Mouse (Mus musculus): ENCODE results near the gene Pgrmc2.

DNA sequence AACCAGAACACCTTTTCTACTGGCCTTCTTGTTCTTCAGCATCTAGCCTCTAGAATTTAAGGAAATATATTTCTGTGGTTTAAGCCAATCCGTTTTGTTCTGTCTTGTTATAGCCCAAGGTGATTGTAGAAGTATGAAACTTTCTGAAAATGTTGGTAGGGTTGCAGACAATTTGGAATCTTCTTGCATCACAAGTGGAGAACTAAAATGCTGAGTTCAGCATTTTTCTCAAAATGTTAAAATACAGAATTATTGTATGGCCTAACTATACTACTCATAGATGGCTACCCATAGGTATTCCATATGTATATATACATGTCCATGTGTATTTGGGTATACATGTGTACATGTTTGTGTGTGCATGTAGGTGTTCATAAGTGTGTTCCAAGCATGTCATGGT, 52.1 kb downstream of the Pgrmc2 start:
- no peak for TF ChIP-seq CTCF (IDR thresholded peaks at IDR 0.05; ENCODE audit: extremely low read depth, insufficient read length, insufficient replicate concordance, low read depth, low read length)
- TF ChIP-seq POLR2A (IDR thresholded peaks at IDR 0.05; ENCODE audit: low read depth, low read length), result no peak
